Mouse (Mus musculus) heart, embryonic 13.5 days (tissue): ENCODE data around the gene Swt1. TPM values are rescaled to one million over a fixed set of nuclear protein-coding genes. Genes with fewer than 3 reads are reported as not detected.

Experiments used
- ATAC-seq: fragments of 200-750 bp; cut with Nextera tagmentation; 2 replicates; pipeline ENCODE4 v1.8.0; 2017; ENCODE audit warnings: moderate TSS enrichment; ENCODE audit not compliant: insufficient number of reproducible peaks, low FRiP score, low TSS enrichment; ENCODE audit errors: extremely low read depth
- H3K27ac ChIP-seq: fragments of 300-500 bp; sonication (generic); replicated peaks from 2 replicates; pipeline ENCODE4 v1.5.1; 2015; ENCODE audit warnings: moderate library complexity, mild to moderate bottlenecking, inconsistent platforms
- H3K27me3 ChIP-seq: fragments of 300-500 bp; sonication (generic); replicated peaks from 2 replicates; pipeline ENCODE4 v1.6.1; 2015; ENCODE audit warnings: mild to moderate bottlenecking, inconsistent platforms
- H3K36me3 ChIP-seq: fragments of 300-500 bp; sonication (generic); 2 replicates; pipeline ENCODE4 v1.6.1; 2015; ENCODE audit warnings: mild to moderate bottlenecking, inconsistent platforms
- H3K4me1 ChIP-seq: fragments of 300-500 bp; sonication (generic); 2 replicates; pipeline ENCODE4 v1.6.1; 2015; ENCODE audit warnings: inconsistent platforms
- H3K4me2 ChIP-seq: fragments of 300-500 bp; sonication (generic); 2 replicates; pipeline ENCODE4 v1.6.1; 2015; ENCODE audit warnings: inconsistent platforms, mild to moderate bottlenecking, moderate library complexity
- H3K4me3 ChIP-seq: fragments of 300-500 bp; sonication (generic); 2 replicates; pipeline ENCODE4 v1.5.1; 2015; ENCODE audit warnings: moderate library complexity, mild to moderate bottlenecking, inconsistent platforms
- H3K9ac ChIP-seq: fragments of 300-500 bp; sonication (generic); 2 replicates; pipeline ENCODE4 v1.6.1; 2015; ENCODE audit warnings: inconsistent platforms, mild to moderate bottlenecking, moderate library complexity
- H3K9me3 ChIP-seq: fragments of 300-500 bp; sonication (generic); 2 replicates; pipeline ENCODE4 v1.6.1; 2016; ENCODE audit warnings: inconsistent platforms
- WGBS: fragments of 180-500 bp; shearing (Covaris S2); methylation state at CpG from one replicate; pipeline ENCODE4 v1.1.7; 2015; ENCODE audit warnings: mixed read lengths; 5-methylcytosine and 5-hydroxymethylcytosine counted together
- polyA plus RNA-seq: library from polyadenylated mRNA; unstranded; fragments of >200 nt; fragmentation: Nextera tagmentation; extraction: Ambion mirVana; gene quantifications from 2 replicates; pipeline ENCODE4 v1.2.1, GENCODE M21; 2015

Gene Swt1
- polyA plus RNA-seq, 1 experiment from 2014 or later: 19.0 TPM

DNA sequence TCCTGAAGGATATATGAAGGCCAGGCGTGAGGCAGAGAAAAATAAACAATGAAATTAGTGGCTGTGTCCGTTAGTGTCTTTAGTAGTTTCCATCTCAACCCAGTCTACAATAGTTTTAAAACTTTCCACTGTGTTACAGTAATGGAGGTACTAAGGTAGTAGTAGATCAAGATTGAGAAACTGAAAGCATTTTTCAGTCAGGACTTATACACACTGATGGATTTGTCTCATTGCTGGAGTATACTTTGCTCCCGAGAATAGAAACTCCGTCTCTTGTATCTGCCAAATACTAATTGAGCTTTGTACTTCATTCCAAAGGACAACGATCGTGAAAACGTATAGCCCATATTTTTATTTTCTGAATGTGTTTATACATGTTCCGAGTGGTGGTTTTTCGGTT is 1.1 kb upstream of the Swt1 start:
- H3K27ac ChIP-seq: peak overlapping the region; percentile 97
- no peaks in the 10 kb centered on the region for H3K9me3 ChIP-seq
- ATAC-seq: no peak
- peak overlapping the region; percentile 75 for H3K4me2 ChIP-seq
- H3K27me3 ChIP-seq: no peaks in the 10 kb centered on the region
- peak overlapping the region; percentile 96 for H3K9ac ChIP-seq
- peak overlapping the region; percentile 84 for H3K4me3 ChIP-seq
- 37% methylated on average over 9 of the region's 9 CpGs for WGBS
- peaks cover 12% of the 10 kb centered on the region for H3K36me3 ChIP-seq
- H3K4me1 ChIP-seq: peaks cover 23% of the 10 kb centered on the region

DNA sequence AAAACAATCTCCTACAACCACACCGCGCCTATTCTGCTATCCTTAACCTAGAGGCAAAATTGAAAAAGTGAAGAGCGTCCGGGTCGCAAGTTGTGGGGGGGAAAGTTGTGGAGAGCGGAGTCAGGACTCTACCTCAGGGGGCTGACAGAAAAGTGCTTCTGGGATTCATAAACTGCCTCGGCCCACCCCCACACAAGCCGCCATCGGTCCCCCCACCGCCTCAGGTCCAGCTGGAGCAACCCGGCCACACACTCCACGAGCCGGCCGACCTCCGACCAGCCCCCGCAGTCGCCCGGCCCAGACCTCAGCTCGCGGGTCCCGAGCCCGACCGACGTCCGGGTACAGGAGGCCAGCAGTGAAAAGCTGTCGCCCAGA is 380 bp downstream of the Swt1 start:
- H3K4me3 ChIP-seq: peak overlapping the region; percentile 84
- no peaks in the 10 kb centered on the region for H3K27me3 ChIP-seq
- peak overlapping the region; percentile 81 for H3K4me2 ChIP-seq
- peaks cover 6% of the 10 kb centered on the region for H3K36me3 ChIP-seq
- no peaks in the 10 kb centered on the region for H3K9me3 ChIP-seq
- peak overlapping the region; percentile 87 for H3K27ac ChIP-seq
- under 1% methylated on average over 26 of the region's 26 CpGs for WGBS
- H3K4me1 ChIP-seq: peaks cover 23% of the 10 kb centered on the region
- ATAC-seq: peak; percentile 31; the same call in 1 of the 2 replicates
- peak overlapping the region; percentile 92 for H3K9ac ChIP-seq

DNA sequence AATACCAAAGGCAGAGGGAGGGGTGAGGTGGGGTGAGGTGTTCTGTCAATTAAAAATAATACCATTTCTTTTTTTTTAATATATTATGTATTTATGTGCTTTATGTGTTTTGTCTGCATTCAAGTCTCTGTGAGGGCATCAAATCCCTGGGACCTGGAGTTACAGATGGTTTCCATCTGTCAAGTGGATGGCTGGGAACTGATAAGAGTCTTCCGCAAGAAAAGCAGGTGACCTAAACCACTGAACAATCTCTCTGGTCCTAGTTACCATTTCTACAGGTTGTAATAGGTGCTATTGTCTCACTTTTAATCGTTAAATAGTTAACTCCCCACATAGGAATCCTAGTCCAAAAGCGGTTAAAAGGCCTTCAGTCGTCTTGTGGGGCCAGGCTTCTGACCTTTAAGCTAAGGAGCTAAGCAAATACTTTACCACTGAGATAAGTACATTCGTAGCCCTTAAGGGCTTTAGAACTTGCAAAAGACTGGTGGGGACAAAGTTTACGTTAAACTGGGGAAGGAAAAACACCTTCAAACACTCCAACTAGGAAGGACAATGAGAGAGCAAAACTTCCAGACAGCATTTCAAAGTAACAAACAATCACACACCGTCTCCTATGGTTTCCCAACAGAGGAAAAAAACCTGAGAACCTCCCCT is 1.2 kb downstream of the Swt1 start:
- H3K4me3 ChIP-seq: peak overlapping the region; percentile 84
- no peaks in the 10 kb centered on the region for H3K9me3 ChIP-seq
- H3K9ac ChIP-seq: peak overlapping the region; percentile 92
- peak overlapping the region; percentile 87 for H3K27ac ChIP-seq
- no peak for ATAC-seq
- no peaks in the 10 kb centered on the region for H3K27me3 ChIP-seq
- 6% methylated on average over 7 of the region's 7 CpGs for WGBS
- peaks cover 14% of the 10 kb centered on the region for H3K36me3 ChIP-seq
- peak overlapping the region; percentile 81 for H3K4me2 ChIP-seq
- H3K4me1 ChIP-seq: peaks cover 27% of the 10 kb centered on the region

- Histone ChIP-seq H3K9ac (no peak overlapping the region), H3K4me1 (peaks cover 14% of the 10 kb centered on the region), H3K4me2 (no peak overlapping the region), H3K27ac (no peak overlapping the region), H3K36me3 (peaks cover 50% of the 10 kb centered on the region), H3K4me3 (no peak overlapping the region), H3K9me3 (no peaks in the 10 kb centered on the region), H3K27me3 (no peaks in the 10 kb centered on the region)
- 52% methylated on average over 3 of the region's 3 CpGs for WGBS
- no peak for ATAC-seq
These were observed 6.1 kb downstream of the Swt1 start for GRCm38 (mm10) chr1:151422178-151422577.

- no peak for ATAC-seq
- Histone ChIP-seq H3K4me3 (no peak overlapping the region), H3K27me3 (no peaks in the 10 kb centered on the region), H3K4me1 (no peaks in the 10 kb centered on the region), H3K9me3 (no peaks in the 10 kb centered on the region), H3K36me3 (peaks cover 74% of the 10 kb centered on the region), H3K9ac (no peak overlapping the region), H3K4me2 (no peak overlapping the region), H3K27ac (0 out of 2 replicates have a peak overlapping the region, but pooled peaks have one; percentile 15)
- 83% methylated on average over 3 of the region's 3 CpGs for WGBS
These were observed 18.4 kb downstream of the Swt1 start for GRCm38 (mm10) chr1:151409827-151410226.

- H3K4me2 ChIP-seq: no peak overlapping the region
- no peaks in the 10 kb centered on the region for H3K27me3 ChIP-seq
- H3K4me3 ChIP-seq: no peak overlapping the region
- WGBS: 100% methylated on average over 1 of the region's 1 CpGs
- H3K9ac ChIP-seq: no peak overlapping the region
- H3K36me3 ChIP-seq: peaks cover 46% of the 10 kb centered on the region
- no peak for ATAC-seq
- no peak overlapping the region for H3K27ac ChIP-seq
- H3K4me1 ChIP-seq: no peaks in the 10 kb centered on the region
- no peaks in the 10 kb centered on the region for H3K9me3 ChIP-seq
These were observed 38.2 kb downstream of the Swt1 start for GRCm38 (mm10) chr1:151390029-151390428.

DNA sequence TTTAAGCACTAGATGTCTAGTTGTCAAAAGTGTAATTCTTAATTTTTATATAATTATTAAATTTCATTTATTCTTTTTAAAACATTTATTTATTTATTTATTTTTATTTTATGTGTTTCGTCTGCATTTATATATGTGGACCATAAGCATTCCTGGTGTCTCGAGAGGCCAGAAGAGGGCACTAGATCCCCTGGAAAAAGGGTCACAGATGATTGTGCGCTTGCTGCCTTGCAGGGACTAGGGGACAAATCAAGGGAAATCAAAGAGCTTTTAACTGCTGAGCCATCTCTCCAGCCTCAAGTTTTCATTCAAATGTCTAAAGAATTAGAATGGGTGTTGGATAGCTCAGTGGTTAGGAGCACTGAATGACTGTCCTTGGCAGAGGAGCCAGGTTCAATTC is 50.9 kb downstream of the Swt1 start:
- H3K4me1 ChIP-seq: no peaks in the 10 kb centered on the region
- H3K27ac ChIP-seq: no peak overlapping the region
- ATAC-seq: no peak
- no peak overlapping the region for H3K4me3 ChIP-seq
- H3K27me3 ChIP-seq: no peaks in the 10 kb centered on the region
- H3K36me3 ChIP-seq: peaks cover 42% of the 10 kb centered on the region
- no peaks in the 10 kb centered on the region for H3K9me3 ChIP-seq
- no peak overlapping the region for H3K9ac ChIP-seq
- H3K4me2 ChIP-seq: no peak overlapping the region
- WGBS: 90% methylated on average over 3 of the region's 3 CpGs

- no peaks in the 10 kb centered on the region for H3K9me3 ChIP-seq
- 82% methylated on average over 1 of the region's 1 CpGs for WGBS
- peaks cover 54% of the 10 kb centered on the region for H3K36me3 ChIP-seq
- H3K27ac ChIP-seq: no peak overlapping the region
- H3K27me3 ChIP-seq: no peaks in the 10 kb centered on the region
- no peak overlapping the region for H3K4me3 ChIP-seq
- ATAC-seq: no peak
- peaks cover 13% of the 10 kb centered on the region for H3K4me1 ChIP-seq
- H3K9ac ChIP-seq: no peak overlapping the region
- H3K4me2 ChIP-seq: no peak overlapping the region
These were observed 55.4 kb downstream of the Swt1 start for GRCm38 (mm10) chr1:151372823-151373222.

DNA sequence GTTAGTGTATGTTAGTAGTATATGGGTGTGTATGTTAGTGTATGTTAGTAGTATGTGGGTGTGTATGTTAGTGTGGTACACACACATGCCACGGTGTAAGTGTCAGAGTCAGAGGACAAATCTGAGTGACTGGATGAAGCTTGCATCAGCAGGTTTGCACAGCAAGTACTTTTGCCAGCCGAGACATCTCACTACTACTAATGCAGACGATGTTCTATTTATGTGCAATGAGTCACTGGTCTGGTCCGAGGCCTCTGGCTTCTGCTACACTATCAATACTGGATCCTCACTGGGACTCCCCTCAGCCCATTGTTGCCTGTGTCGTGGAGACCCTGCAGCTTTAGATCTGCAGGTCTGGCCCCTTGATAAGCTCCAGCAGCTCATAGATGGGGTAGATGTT is 56.7 kb downstream of the Swt1 start:
- ATAC-seq: peak; percentile 42; the same call in 1 of the 2 replicates
- peak overlapping the region; percentile 54; the same call in 1 of the 2 replicates for H3K9ac ChIP-seq
- peak overlapping the region; percentile 87 for H3K27ac ChIP-seq

DNA sequence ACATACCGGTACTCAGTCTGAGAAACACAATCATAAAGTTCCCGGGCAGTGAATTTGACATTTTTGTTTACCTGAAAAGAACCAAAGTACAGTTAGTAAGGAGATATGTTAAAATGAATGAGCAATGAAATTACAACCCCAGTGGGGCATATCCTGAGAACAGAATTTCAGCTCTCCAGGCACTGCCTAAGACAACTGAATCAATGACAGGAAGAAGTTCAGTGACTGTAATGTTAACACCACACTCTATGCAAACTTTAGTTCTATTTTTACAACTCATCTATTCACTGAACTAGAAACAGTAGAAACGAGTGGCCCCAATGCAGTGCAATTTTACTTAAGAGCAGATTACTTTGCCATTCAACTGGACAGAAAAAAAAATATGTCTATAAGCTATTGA is 57.7 kb downstream of the Swt1 start:
- WGBS: 73% methylated on average over 3 of the region's 3 CpGs

More for the DNA sequence above, 56.7 kb downstream of the Swt1 start:
- H3K9me3 ChIP-seq: no peaks in the 10 kb centered on the region
- H3K4me3 ChIP-seq: no peak overlapping the region
- no peaks in the 10 kb centered on the region for H3K27me3 ChIP-seq
- peaks cover 59% of the 10 kb centered on the region for H3K36me3 ChIP-seq
- H3K4me2 ChIP-seq: no peak overlapping the region
- H3K4me1 ChIP-seq: peaks cover 13% of the 10 kb centered on the region
- WGBS: 27% methylated on average over 5 of the region's 5 CpGs

DNA sequence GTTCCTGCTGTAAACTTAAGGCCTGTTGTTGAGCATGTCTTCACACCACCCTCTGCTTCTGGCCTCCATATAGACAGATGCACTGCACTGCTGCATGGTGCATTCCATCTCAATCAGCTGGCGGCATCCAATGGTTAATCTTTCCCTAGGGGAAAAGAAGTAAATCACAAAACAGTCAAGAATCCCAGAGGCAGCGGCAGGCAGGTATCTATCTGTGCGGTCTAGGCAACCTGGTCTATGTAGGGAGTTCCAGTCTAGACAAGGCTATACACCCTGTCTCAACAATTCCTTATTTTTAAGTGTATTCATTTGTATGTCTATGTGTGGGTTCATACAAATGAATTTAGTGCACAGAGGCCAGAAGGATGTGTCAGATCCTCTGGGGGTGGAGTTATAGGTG is 59.8 kb downstream of the Swt1 start:
- Histone ChIP-seq H3K4me3 (no peak overlapping the region), H3K9ac (no peak overlapping the region), H3K9me3 (no peaks in the 10 kb centered on the region), H3K27me3 (no peaks in the 10 kb centered on the region), H3K27ac (no peak overlapping the region), H3K36me3 (peaks cover 75% of the 10 kb centered on the region), H3K4me2 (no peak overlapping the region), H3K4me1 (peaks cover 13% of the 10 kb centered on the region)
- 91% methylated on average over 3 of the region's 3 CpGs for WGBS
- no peak for ATAC-seq

More for the DNA sequence above, 57.7 kb downstream of the Swt1 start:
- Histone ChIP-seq H3K27ac (no peak overlapping the region), H3K9ac (no peak overlapping the region), H3K4me3 (no peak overlapping the region), H3K27me3 (no peaks in the 10 kb centered on the region), H3K4me1 (peaks cover 13% of the 10 kb centered on the region), H3K4me2 (no peak overlapping the region), H3K9me3 (no peaks in the 10 kb centered on the region), H3K36me3 (peaks cover 63% of the 10 kb centered on the region)
- no peak for ATAC-seq

DNA sequence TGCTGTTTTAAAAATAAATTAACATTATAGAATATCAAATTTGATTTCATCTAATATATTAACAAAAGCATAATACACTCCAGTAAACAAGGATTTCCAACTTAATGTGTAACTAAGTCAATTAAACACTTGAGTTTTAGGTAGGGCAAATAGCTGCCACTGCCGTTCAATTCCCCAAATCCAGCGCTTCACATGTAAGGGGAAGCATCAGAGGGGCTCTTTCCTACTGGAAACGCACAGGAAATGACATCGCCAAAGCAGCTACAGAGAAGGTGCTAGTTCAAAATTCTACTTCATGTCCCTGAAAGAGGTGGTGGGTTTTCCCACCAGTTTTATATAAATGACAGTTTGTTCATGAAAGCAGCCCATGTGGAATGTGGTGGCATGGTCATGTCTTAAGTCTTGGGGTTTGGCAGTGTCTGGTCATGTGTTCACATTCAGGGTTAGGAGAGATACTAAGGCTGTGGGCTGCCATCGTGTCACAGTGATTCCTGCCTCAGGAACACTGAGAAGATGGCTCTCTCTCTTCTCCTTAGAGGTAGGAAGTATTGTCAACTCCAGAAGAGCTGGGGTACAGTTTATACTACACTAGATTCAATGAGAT is 60.4 kb downstream of the Swt1 start:
- Histone ChIP-seq H3K4me1 (peaks cover 13% of the 10 kb centered on the region), H3K9ac (no peak overlapping the region), H3K27ac (no peak overlapping the region), H3K27me3 (no peaks in the 10 kb centered on the region), H3K4me2 (no peak overlapping the region), H3K36me3 (peaks cover 81% of the 10 kb centered on the region), H3K9me3 (no peaks in the 10 kb centered on the region), H3K4me3 (no peak overlapping the region)
- ATAC-seq: no peak
- 88% methylated on average over 5 of the region's 5 CpGs for WGBS
